Mouse (Mus musculus) CH12.LX (cell line): ENCODE data around the gene Gsdme. TPM values are rescaled to one million over a fixed set of nuclear protein-coding genes. Genes with fewer than 3 reads are reported as not detected.

Experiments
- DNase-seq: peaks from one replicate; pipeline ENCODE4 v3.0.0-alpha.2; 2013; ENCODE audit errors: extremely low read depth
- H3K27ac ChIP-seq: 2 replicates; pipeline ENCODE4 v1.5.1; 2012; ENCODE audit warnings: low read depth, mild to moderate bottlenecking, control low read depth, moderate library complexity; ENCODE audit not compliant: insufficient read depth
- H3K27me3 ChIP-seq: replicated peaks from 2 replicates; pipeline ENCODE3; 2012; ENCODE audit warnings: inconsistent platforms
- H3K36me3 ChIP-seq, 2 experiments: replicated peaks in 1 of 2; 2 replicates each; pipeline versions ENCODE3 to v1.6.1; 2012; ENCODE audit warnings: inconsistent platforms in 1 of 2, low read length in 1 of 2, mild to moderate bottlenecking in 1 of 2, mixed read lengths in 1 of 2, moderate library complexity in 1 of 2; ENCODE audit not compliant: control insufficient read depth in 1 of 2, insufficient read depth in 1 of 2
- H3K4me1 ChIP-seq, 2 experiments: 2 replicates each; pipeline ENCODE4 v1.6.1; 2012; ENCODE audit warnings: inconsistent platforms in 1 of 2, moderate library complexity in 1 of 2; ENCODE audit not compliant: insufficient read depth in 2 of 2, control insufficient read depth in 1 of 2
- H3K4me2 ChIP-seq: 2 replicates; pipeline ENCODE4 v1.6.1; 2012; ENCODE audit warnings: low read depth, mild to moderate bottlenecking, control low read depth; ENCODE audit not compliant: poor library complexity, insufficient read depth, severe bottlenecking
- H3K4me3 ChIP-seq, 3 experiments: fragments of 150-350 bp in 1 of 3; sonication (generic) in 1 of 3; replicated peaks in 1 of 3; 2 replicates each; pipeline versions ENCODE3 to v1.5.1; 2011 to 2012; ENCODE audit warnings: low read depth in 2 of 3, low read length in 2 of 3, mild to moderate bottlenecking in 2 of 3, moderate library complexity in 2 of 3, control low read depth in 1 of 3, improper control_type of control experiment in 1 of 3, inconsistent platforms in 1 of 3, mixed read lengths in 1 of 3; ENCODE audit not compliant: poor library complexity in 1 of 3
- H3K79me2 ChIP-seq: replicated peaks from 2 replicates; pipeline ENCODE4 v1.6.1; 2012; ENCODE audit warnings: mild to moderate bottlenecking, moderate library complexity; ENCODE audit not compliant: control insufficient read depth, poor library complexity, insufficient read depth, severe bottlenecking; ENCODE audit errors: extremely low read depth
- H3K9ac ChIP-seq: 2 replicates; pipeline ENCODE4 v1.6.1; 2012; ENCODE audit warnings: low read depth, mild to moderate bottlenecking, control low read depth, moderate library complexity; ENCODE audit not compliant: insufficient read depth
- H3K9me3 ChIP-seq: replicated peaks from 2 replicates; pipeline ENCODE3; 2012; ENCODE audit warnings: low read length, inconsistent platforms, mixed read lengths
- BHLHE40 ChIP-seq: IDR thresholded peaks from 2 replicates; pipeline ENCODE4 v1.6.1; 2011; ENCODE audit warnings: mild to moderate bottlenecking, low read depth, low read length, improper control_type of control experiment
- EP300 ChIP-seq: IDR thresholded peaks from 2 replicates; pipeline ENCODE4 v1.6.1; 2011; ENCODE audit warnings: low read length, improper control_type of control experiment
- HCFC1 ChIP-seq: IDR thresholded peaks from 2 replicates; pipeline ENCODE4 v1.6.1; 2012; ENCODE audit warnings: low read depth, mild to moderate bottlenecking, inconsistent platforms, low read length, improper control_type of control experiment
- KAT2A ChIP-seq: IDR thresholded peaks from 2 replicates; pipeline ENCODE4 v1.6.1; 2012; ENCODE audit warnings: low read length, improper control_type of control experiment, inconsistent platforms; ENCODE audit not compliant: insufficient replicate concordance
- MAFK ChIP-seq: IDR thresholded peaks from 2 replicates; pipeline ENCODE4 v1.6.1; 2011; ENCODE audit warnings: low read length, improper control_type of control experiment; ENCODE audit not compliant: insufficient replicate concordance
- MYC ChIP-seq: IDR thresholded peaks from 2 replicates; pipeline ENCODE4 v1.6.1; 2011; ENCODE audit warnings: low read depth, mild to moderate bottlenecking, improper control_type of control experiment, low read length
- RAD21 ChIP-seq: IDR thresholded peaks from 2 replicates; pipeline ENCODE4 v1.6.1; 2011; ENCODE audit warnings: low read depth, mild to moderate bottlenecking, low read length, improper control_type of control experiment, moderate library complexity
- RCOR1 ChIP-seq: conservative IDR thresholded peaks from 2 replicates; pipeline ENCODE4 v1.6.1; 2012; ENCODE audit warnings: low read depth, mild to moderate bottlenecking, inconsistent platforms, low read length, improper control_type of control experiment
- TBP ChIP-seq: conservative IDR thresholded peaks from 2 replicates; pipeline ENCODE4 v1.6.1; 2011; ENCODE audit warnings: low read depth, low read length, improper control_type of control experiment
- ZC3H11A ChIP-seq: IDR thresholded peaks from 2 replicates; pipeline ENCODE4 v1.6.1; 2012; ENCODE audit warnings: low read depth, mild to moderate bottlenecking, inconsistent platforms, low read length, improper control_type of control experiment
- dilution Hi-C: fragments of 300-500 bp; cut with MboI; formaldehyde crosslinking; loops from 2 replicates; pipeline ENCODE4 v1.14.3; 2020; ENCODE audit warnings: low sequenced_read_pairs; ENCODE audit not compliant: extremely low pct_unique_long_range_greater_than_20kb, extremely low pct_ligation_motif_present
- in situ Hi-C: fragments of 300-500 bp; cut with MboI; formaldehyde crosslinking; loops from 3 replicates; pipeline ENCODE4 v1.14.3; 2019; ENCODE audit warnings: low sequenced_read_pairs, low pct_ligation_motif_present, low pct_unique_long_range_greater_than_20kb, mixed read lengths
- polyA plus RNA-seq: library from polyadenylated mRNA; unstranded; fragments of >175 nt; gene quantifications from 2 replicates; pipeline ENCODE4 v1.2.1, GENCODE M21; 2012; ENCODE audit warnings: low read depth; ENCODE audit not compliant: insufficient read length
- total RNA-seq, 2 experiments: library from RNA; depleted of rRNA; stranded (reverse); fragments of 300-350 nt in 1 of 2; fragments of >200 nt in 1 of 2; gene quantifications; 2 replicates each; pipeline ENCODE4 v1.2.3; 2012 to 2014

Gsdme gene
- total and polyA plus RNA-seq, 3 experiments, result 0.38 to 1.8 TPM; not detected in 1

GRCm38 (mm10) chr6:50175736-50176135, 87.9 kb downstream of the Gsdme start:
- in situ Hi-C loops, result no loop called here
- Histone ChIP-seq H3K27me3 (no peaks in the 10 kb centered on the region), H3K4me3 (no peak overlapping the region), H3K9me3 (peaks cover 3% of the 10 kb centered on the region), H3K9ac (no peak overlapping the region), H3K36me3 (peaks cover 2 to 35% of the 10 kb centered on the region in 2 experiments), H3K79me2 (no peaks in the 10 kb centered on the region), H3K27ac (no peak overlapping the region), H3K4me1 (no peaks in the 10 kb centered on the region; a peak in 2 of 4 replicates), H3K4me2 (no peak overlapping the region)
- dilution Hi-C loops, result no loop called here
- no peak for TF ChIP-seq EP300
- no peak for TF ChIP-seq BHLHE40
- TF ChIP-seq MAFK, result no peak
- no peak for TF ChIP-seq KAT2A
- DNase-seq, result no peak

GRCm38 (mm10) chr6:50169771-50170170, 93.9 kb downstream of the Gsdme start:
- H3K4me2 ChIP-seq, result no peak overlapping the region
- no peak overlapping the region for H3K4me3 ChIP-seq
- peaks cover 3% of the 10 kb centered on the region for H3K9me3 ChIP-seq
- H3K9ac ChIP-seq, result no peak overlapping the region
- H3K27ac ChIP-seq, result no peak overlapping the region
- dilution Hi-C loops (no loop called here), in situ Hi-C loops (no loop called here)
- DNase-seq, result no peak
- peaks cover 5 to 41% of the 10 kb centered on the region in 2 experiments for H3K36me3 ChIP-seq
- no peak for TF ChIP-seq HCFC1
- no peaks in the 10 kb centered on the region for H3K79me2 ChIP-seq
- H3K27me3 ChIP-seq, result no peaks in the 10 kb centered on the region
- no peaks in the 10 kb centered on the region for H3K4me1 ChIP-seq

- H3K4me2 ChIP-seq, result no peak overlapping the region
- no peak overlapping the region for H3K4me3 ChIP-seq
- dilution Hi-C loops (no loop called here), in situ Hi-C loops (no loop called here)
- H3K36me3 ChIP-seq, result peaks cover 5 to 42% of the 10 kb centered on the region in 2 experiments
- peaks cover 3% of the 10 kb centered on the region for H3K9me3 ChIP-seq
- H3K27ac ChIP-seq, result no peak overlapping the region
- H3K79me2 ChIP-seq, result no peaks in the 10 kb centered on the region
- no peak for DNase-seq
- H3K4me1 ChIP-seq, result no peaks in the 10 kb centered on the region
- H3K27me3 ChIP-seq, result no peaks in the 10 kb centered on the region
- TF ChIP-seq TBP (no peak), RCOR1 (no peak), MAFK (no peak), MYC (no peak), RAD21 (no peak), ZC3H11A (no peak)
- TF ChIP-seq, all 38 proteins: peak for 0
- H3K9ac ChIP-seq, result no peak overlapping the region
Measured at GRCm38 (mm10) chr6:50168821-50169220, 94.8 kb downstream of the Gsdme start.
